Mouse (Mus musculus): ENCODE data around the gene Atp6v0e. TPM values are rescaled to one million over a fixed set of nuclear protein-coding genes. Genes with fewer than 3 reads are reported as not detected.

Atp6v0e gene
- polyA plus RNA-seq, 1 experiment from 2014 or later = 95.2 TPM

GRCm38 (mm10) chr17:26671268-26671667, 8.2 kb downstream of the Atp6v0e start:
- no peaks in the 10 kb centered on the region for H3K36me3 ChIP-seq
- H3K4me1 ChIP-seq (replicated peaks) = 0 out of 2 replicates have a peak, but pooled peaks cover 3% of the 10 kb centered on the region
- 58% methylated on average over 4 of the region's 4 CpGs for WGBS
- H3K4me3 ChIP-seq = no peak overlapping the region
- no peaks in the 10 kb centered on the region for H3K9me3 ChIP-seq
- H3K27ac ChIP-seq (replicated peaks) = no peak overlapping the region
- no peaks in the 10 kb centered on the region; the same call in 1 of the 2 replicates for H3K27me3 ChIP-seq
- H3K4me2 ChIP-seq = no peak overlapping the region
- no peak for ATAC-seq (ENCODE audit: low FRiP score, low read depth)
- H3K9ac ChIP-seq = no peak overlapping the region

DNA sequence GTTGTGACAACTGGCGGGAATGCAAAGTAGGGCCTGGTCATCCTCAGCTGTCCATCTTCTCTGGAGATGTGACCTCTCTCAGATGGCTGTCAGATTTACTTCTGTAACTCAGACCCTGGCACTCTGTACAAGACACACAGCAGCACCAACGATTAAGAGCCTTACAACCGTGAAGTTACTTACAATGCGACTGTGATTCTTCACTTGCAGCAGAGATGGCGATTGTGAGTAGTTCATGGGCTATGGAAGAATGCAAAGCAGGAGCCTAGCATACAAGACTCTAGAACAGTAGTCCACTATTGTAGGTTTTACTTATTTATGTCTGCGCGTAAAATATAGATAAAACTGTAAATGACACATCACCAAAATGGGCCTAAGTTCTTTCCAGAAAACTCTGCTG, 12.8 kb downstream of the Atp6v0e start:
- WGBS = 22% methylated on average over 7 of the region's 7 CpGs
- H3K4me3 ChIP-seq = peak overlapping the region; percentile 78
- peak overlapping the region; percentile 89 for H3K27ac ChIP-seq (replicated peaks)
- peak overlapping the region; percentile 72 for H3K9ac ChIP-seq
- peaks cover 6% of the 10 kb centered on the region for H3K36me3 ChIP-seq
- peak; percentile 69 for ATAC-seq (ENCODE audit: low FRiP score, low read depth)
- H3K27me3 ChIP-seq = no peaks in the 10 kb centered on the region; the same call in 1 of the 2 replicates
- H3K4me1 ChIP-seq (replicated peaks) = peaks cover 30% of the 10 kb centered on the region
- peak overlapping the region; percentile 69 for H3K4me2 ChIP-seq
- H3K9me3 ChIP-seq = no peaks in the 10 kb centered on the region

DNA sequence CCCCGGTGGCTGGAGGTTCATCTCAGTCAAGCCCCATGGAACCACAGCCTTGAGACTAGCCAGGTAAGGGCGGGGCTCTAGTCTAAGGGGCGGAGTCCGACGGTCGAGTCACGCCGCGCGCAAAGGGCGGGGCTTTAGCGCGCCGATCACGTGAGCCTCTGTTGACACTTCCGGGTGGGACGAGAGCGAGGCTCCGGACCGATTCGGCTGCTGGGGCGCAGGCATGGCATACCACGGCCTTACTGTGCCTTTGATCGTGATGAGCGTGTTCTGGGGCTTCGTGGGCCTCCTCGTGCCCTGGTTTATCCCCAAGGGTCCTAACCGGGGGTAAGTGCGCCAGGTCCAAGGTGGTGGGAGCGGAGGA, 13.2 kb downstream of the Atp6v0e start:
- Histone ChIP-seq H3K9ac (peak overlapping the region; percentile 72), H3K4me2 (peak overlapping the region; percentile 69), H3K27ac (replicated peaks) (peak overlapping the region; percentile 89), H3K27me3 (no peaks in the 10 kb centered on the region; the same call in 1 of the 2 replicates), H3K9me3 (no peaks in the 10 kb centered on the region), H3K36me3 (peaks cover 6% of the 10 kb centered on the region), H3K4me1 (replicated peaks) (peaks cover 30% of the 10 kb centered on the region), H3K4me3 (peak overlapping the region; percentile 78)
- ATAC-seq (ENCODE audit: low FRiP score, low read depth) = peak; percentile 97
- WGBS = under 1% methylated on average over 30 of the region's 30 CpGs

DNA sequence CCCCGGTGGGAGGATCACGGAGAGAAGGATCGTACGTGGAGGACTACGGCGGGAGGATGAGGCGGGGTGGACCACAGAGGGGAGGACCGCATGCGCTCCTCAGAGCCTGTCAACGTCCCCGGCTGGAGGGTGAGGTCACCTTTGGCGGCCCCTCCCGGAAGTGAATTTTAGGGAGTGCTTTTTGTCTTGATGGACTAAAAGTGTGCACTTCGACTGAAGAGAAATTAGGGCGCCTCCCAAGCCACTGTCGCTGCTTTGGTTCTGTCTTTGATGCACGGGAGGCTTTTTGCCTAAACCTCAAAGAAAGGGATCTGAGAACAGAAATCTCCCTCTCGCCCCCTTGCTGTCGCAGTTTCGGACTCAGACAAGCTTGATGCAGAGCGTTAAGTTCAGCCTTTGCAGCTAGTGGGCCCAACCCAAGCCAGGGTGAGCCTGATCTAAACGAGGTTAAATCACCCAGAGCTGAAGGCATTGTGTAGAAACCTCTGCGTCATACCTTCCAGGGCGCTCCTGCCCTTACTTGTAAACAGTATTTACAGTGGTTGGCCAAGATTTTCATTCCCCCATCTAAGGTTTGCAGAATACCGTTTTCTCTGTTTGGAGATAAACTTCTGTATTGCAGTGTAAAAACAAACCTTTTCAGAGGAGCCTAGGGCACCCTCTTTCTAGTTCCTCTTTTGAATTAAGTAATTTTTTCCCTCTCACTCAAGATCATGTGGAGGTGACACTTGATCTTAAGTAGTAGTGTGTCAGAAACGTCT, 13.8 kb downstream of the Atp6v0e start:
- peak; percentile 93 for ATAC-seq (ENCODE audit: low FRiP score, low read depth)
- H3K36me3 ChIP-seq = peaks cover 6% of the 10 kb centered on the region
- peak overlapping the region; percentile 69 for H3K4me2 ChIP-seq
- H3K9ac ChIP-seq = peak overlapping the region; percentile 72
- 3% methylated on average over 26 of the region's 26 CpGs for WGBS
- H3K9me3 ChIP-seq = no peaks in the 10 kb centered on the region
- peak overlapping the region; percentile 78 for H3K4me3 ChIP-seq
- H3K27me3 ChIP-seq = no peaks in the 10 kb centered on the region; the same call in 1 of the 2 replicates
- peaks cover 30% of the 10 kb centered on the region for H3K4me1 ChIP-seq (replicated peaks)
- peak overlapping the region; percentile 89 for H3K27ac ChIP-seq (replicated peaks)

DNA sequence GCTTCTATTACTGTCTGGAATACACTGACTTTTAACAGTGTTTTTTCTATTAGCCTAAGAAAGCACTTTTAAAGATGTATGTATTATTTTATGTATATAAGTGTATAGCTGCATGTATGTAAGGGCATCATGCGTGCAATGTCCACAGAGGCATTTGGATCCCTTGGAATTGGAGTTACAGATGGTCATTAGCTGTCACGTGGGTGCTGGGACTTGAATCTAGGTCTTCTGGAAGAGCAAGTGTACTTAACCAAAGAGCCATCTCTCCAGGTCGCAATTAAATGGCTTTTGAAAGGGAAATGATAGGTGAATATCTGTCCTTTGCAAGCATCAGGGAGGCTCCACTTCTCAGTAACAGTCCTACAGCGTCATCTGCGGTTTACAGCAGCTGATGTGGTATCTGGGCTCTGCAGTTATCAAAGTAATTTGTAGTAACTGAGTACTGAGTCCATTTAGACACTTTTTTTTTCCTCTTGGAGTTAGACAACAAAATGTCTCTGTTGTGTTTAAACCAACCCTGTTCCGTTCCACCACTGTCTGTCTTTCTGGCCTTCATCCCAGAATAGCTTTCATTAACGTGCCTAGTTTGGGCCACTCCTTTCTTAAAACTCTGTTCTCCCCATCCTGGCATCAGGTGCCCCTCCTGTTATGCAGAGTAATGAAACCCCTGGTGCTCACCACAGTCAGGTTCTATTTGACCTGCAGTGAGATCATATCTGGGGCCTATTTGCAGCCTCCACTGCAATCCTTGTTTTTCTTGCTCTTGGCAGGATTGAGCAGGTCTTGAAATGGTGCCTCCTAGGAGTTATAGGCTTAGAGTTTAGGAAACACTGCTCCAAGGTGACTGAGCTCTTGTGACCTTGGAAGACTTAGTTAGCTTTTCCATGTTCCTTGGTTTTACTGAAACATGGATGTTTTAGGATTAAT, 14.9 kb downstream of the Atp6v0e start:
- Histone ChIP-seq H3K9ac (no peak overlapping the region), H3K4me2 (peak overlapping the region; percentile 69), H3K27ac (replicated peaks) (no peak overlapping the region), H3K4me1 (replicated peaks) (peaks cover 30% of the 10 kb centered on the region), H3K4me3 (peak overlapping the region; percentile 78), H3K9me3 (no peaks in the 10 kb centered on the region), H3K27me3 (no peaks in the 10 kb centered on the region; the same call in 1 of the 2 replicates), H3K36me3 (peaks cover 6% of the 10 kb centered on the region)
- 82% methylated on average over 7 of the region's 7 CpGs for WGBS
- no peak for ATAC-seq (ENCODE audit: low FRiP score, low read depth)

GRCm38 (mm10) chr17:26681276-26681675, 18.2 kb downstream of the Atp6v0e start:
- WGBS = 91% methylated on average over 6 of the region's 6 CpGs
- ATAC-seq (ENCODE audit: low FRiP score, low read depth) = no peak
- no peaks in the 10 kb centered on the region for H3K27me3 ChIP-seq
- H3K36me3 ChIP-seq = peaks cover 20% of the 10 kb centered on the region
- H3K4me1 ChIP-seq (replicated peaks) = peaks cover 27% of the 10 kb centered on the region
- no peak overlapping the region for H3K4me3 ChIP-seq
- H3K27ac ChIP-seq (replicated peaks) = no peak overlapping the region
- no peak overlapping the region for H3K4me2 ChIP-seq
- H3K9ac ChIP-seq = no peak overlapping the region
- no peaks in the 10 kb centered on the region for H3K9me3 ChIP-seq

- H3K4me3 ChIP-seq = no peak overlapping the region
- no peak for ATAC-seq (ENCODE audit: low FRiP score, low read depth)
- no peak overlapping the region for H3K4me2 ChIP-seq
- H3K36me3 ChIP-seq = peaks cover 14% of the 10 kb centered on the region
- H3K9me3 ChIP-seq = no peaks in the 10 kb centered on the region
- H3K4me1 ChIP-seq (replicated peaks) = peaks cover 20% of the 10 kb centered on the region
- H3K9ac ChIP-seq = no peak overlapping the region
- H3K27me3 ChIP-seq = no peaks in the 10 kb centered on the region
- no peak overlapping the region for H3K27ac ChIP-seq (replicated peaks)
- WGBS = 95% methylated on average over 17 of the region's 17 CpGs
Measured at GRCm38 (mm10) chr17:26686334-26687000, 23.4 kb downstream of the Atp6v0e start.

DNA sequence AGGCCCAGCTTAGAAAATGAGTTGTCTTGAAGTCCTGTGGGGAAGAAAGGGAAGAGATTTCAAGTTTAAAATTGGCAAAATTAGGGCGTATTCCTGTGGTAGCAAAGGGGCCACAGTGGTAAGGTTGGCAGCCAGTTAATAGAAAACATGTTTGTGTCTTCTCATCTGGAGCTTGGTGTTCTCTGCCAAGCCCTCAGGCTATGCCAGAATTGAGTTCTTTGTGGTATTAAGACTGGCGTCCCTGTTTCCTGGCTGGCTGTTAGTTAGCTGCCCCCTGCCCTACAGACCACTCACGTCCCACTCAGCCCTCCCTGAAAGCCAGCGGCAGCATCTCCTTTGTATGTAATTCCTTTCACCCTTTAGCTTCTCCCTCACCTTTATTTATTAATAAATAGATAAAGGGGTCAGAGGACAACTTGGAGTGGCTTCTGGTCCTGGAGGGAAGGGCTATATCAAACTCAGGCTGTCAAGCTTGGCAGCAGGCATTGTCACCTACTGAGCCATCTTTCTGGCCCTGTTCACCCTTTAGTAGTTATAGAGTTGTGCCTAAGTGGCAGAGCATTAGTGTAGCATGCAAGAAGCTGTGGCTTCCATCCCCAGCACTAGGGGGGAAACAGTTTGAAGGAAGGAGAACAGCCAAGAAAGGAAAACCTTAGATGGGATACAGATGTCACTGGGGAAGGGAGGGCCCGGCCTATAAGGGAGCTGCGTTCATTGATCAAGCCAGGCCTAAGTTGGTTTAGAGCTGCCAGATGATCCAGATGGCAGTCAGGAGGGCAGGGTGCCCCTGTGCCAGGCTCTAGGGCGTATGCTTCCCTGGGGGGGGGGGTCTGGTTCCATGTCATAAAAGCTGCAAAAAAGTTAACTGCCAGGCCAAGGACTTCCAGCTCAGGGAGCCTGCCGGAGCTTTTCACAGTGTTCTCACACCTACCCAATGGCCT, 26.0 kb downstream of the Atp6v0e start:
- no peak overlapping the region for H3K9ac ChIP-seq
- H3K36me3 ChIP-seq = peaks cover 12% of the 10 kb centered on the region; the same call in 1 of the 2 replicates
- no peaks in the 10 kb centered on the region for H3K27me3 ChIP-seq
- no peaks in the 10 kb centered on the region for H3K9me3 ChIP-seq
- WGBS = 65% methylated on average over 8 of the region's 8 CpGs
- no peak overlapping the region for H3K4me3 ChIP-seq
- H3K4me1 ChIP-seq (replicated peaks) = peaks cover 20% of the 10 kb centered on the region
- no peak overlapping the region for H3K4me2 ChIP-seq
- ATAC-seq (ENCODE audit: low FRiP score, low read depth) = peak; percentile 60; the same call in 1 of the 2 replicates
- H3K27ac ChIP-seq (replicated peaks) = peak overlapping the region; percentile 71

- H3K27me3 ChIP-seq = no peaks in the 10 kb centered on the region
- peaks cover 5% of the 10 kb centered on the region; the same call in 1 of the 2 replicates for H3K36me3 ChIP-seq
- H3K9ac ChIP-seq = no peak overlapping the region
- H3K4me3 ChIP-seq = no peak overlapping the region
- H3K4me2 ChIP-seq = no peak overlapping the region
- peak; percentile 65; the same call in 1 of the 2 replicates for ATAC-seq (ENCODE audit: low FRiP score, low read depth)
- WGBS = 75% methylated on average over 2 of the region's 2 CpGs
- peak overlapping the region; percentile 71 for H3K27ac ChIP-seq (replicated peaks)
- H3K9me3 ChIP-seq = no peaks in the 10 kb centered on the region
- peaks cover 20% of the 10 kb centered on the region for H3K4me1 ChIP-seq (replicated peaks)
Measured at GRCm38 (mm10) chr17:26689810-26690209, 26.8 kb downstream of the Atp6v0e start.

DNA sequence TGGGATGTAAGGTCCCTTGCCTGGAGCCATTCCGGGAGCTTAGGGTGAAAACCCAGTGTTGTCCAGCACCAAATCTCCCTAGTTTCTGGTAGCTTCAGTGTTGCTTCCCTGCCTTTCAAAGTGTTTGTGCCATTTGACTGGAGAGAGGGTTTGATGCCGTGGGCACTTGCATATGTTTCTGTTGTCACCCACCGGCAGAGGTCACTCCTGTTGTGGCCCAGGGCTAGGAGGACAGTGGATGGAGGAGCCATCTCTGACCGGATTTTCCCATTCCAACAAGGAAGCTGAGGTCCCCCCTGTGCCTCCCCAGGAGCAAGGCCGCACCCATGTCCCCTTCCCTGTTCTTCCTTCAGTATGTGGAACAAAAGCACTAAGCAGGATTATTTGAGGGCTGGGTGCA, 27.2 kb downstream of the Atp6v0e start:
- no peak overlapping the region for H3K4me3 ChIP-seq
- peak overlapping the region; percentile 71 for H3K27ac ChIP-seq (replicated peaks)
- peaks cover under 1% of the 10 kb centered on the region; the same call in 1 of the 2 replicates for H3K36me3 ChIP-seq
- no peaks in the 10 kb centered on the region for H3K9me3 ChIP-seq
- peaks cover 20% of the 10 kb centered on the region for H3K4me1 ChIP-seq (replicated peaks)
- H3K27me3 ChIP-seq = no peaks in the 10 kb centered on the region
- H3K9ac ChIP-seq = no peak overlapping the region
- ATAC-seq (ENCODE audit: low FRiP score, low read depth) = no peak
- 76% methylated on average over 5 of the region's 5 CpGs for WGBS
- H3K4me2 ChIP-seq = no peak overlapping the region

- H3K4me2 ChIP-seq = no peak overlapping the region
- H3K4me3 ChIP-seq = no peak overlapping the region
- 94% methylated on average over 7 of the region's 7 CpGs for WGBS
- H3K36me3 ChIP-seq = peaks cover 6% of the 10 kb centered on the region
- H3K27ac ChIP-seq (replicated peaks) = no peak overlapping the region
- no peak overlapping the region for H3K9ac ChIP-seq
- ATAC-seq (ENCODE audit: low FRiP score, low read depth) = no peak
- H3K27me3 ChIP-seq = no peaks in the 10 kb centered on the region
- peaks cover 20% of the 10 kb centered on the region for H3K4me1 ChIP-seq (replicated peaks)
- no peaks in the 10 kb centered on the region for H3K9me3 ChIP-seq
Measured at GRCm38 (mm10) chr17:26691110-26691509, 28.1 kb downstream of the Atp6v0e start.

All from hindbrain, embryonic 15.5 days (tissue).